Comparison of ENCODE assay signal across 31 mouse cellular contexts in genomic region chr6:140782524-140782923, GRCm38 (mm10). TPM values are rescaled to one million over a fixed set of nuclear protein-coding genes. Genes with fewer than 3 reads are reported as not detected.
DNase-seq lines count a peak whose midpoint lies in the region; ATAC-seq and TF ChIP-seq lines count a peak whose summit lies in the region.
"Had no signal": no experiment of that assay in that cellular context is flagged by ENCODE, and none has a peak within 500 bp of the region (broad histone marks: within the 10 kb centered on the region; RNA-seq: fewer than 3 reads in every experiment).

No protein-coding gene starts in this region.

- H3K27me3 ChIP-seq in embryonic facial prominence, embryonic 11.5 days (ENCODE audit: control insufficient read depth, insufficient read depth, low read length), result no peaks in the 10 kb centered on the region
- H3K27me3 ChIP-seq in embryonic facial prominence, embryonic 10.5 days (replicated peaks; ENCODE audit: low read depth, poor library complexity, severe bottlenecking), result no peaks in the 10 kb centered on the region
- H3K27me3 ChIP-seq in kidney, embryonic 15.5 days, result no peaks in the 10 kb centered on the region
- H3K27me3 ChIP-seq in stomach, embryonic 14.5 days (ENCODE audit: control insufficient read depth, insufficient read depth, low read length), result no peaks in the 10 kb centered on the region
- H3K27me3 ChIP-seq in stomach, postnatal 0 days (ENCODE audit: control insufficient read depth, insufficient read depth, low read length), result no peaks in the 10 kb centered on the region
- H3K27me3 ChIP-seq: heart, embryonic 15.5 days; intestine, embryonic 15.5 days had no signal

- TF ChIP-seq EP300 in stomach, postnatal 0 days (optimal IDR thresholded peaks at IDR 0.05), result no peak

- 92% methylated on average over 6 of the region's 6 CpGs for WGBS in embryonic facial prominence, embryonic 11.5 days
- 89% methylated on average over 6 of the region's 6 CpGs for WGBS in embryonic facial prominence, embryonic 10.5 days
- WGBS in kidney, embryonic 15.5 days, result 96% methylated on average over 6 of the region's 6 CpGs
- WGBS in stomach, embryonic 14.5 days, result 94% methylated on average over 6 of the region's 6 CpGs
- 94% methylated on average over 6 of the region's 6 CpGs for WGBS in stomach, postnatal 0 days

- peak; percentile 14; the same call in 1 of the 2 replicates for ATAC-seq in embryonic facial prominence, embryonic 11.5 days (replicated peaks; ENCODE audit: insufficient number of reproducible peaks, low FRiP score, low TSS enrichment, low read depth)
- ATAC-seq in kidney, embryonic 15.5 days (replicated peaks; ENCODE audit: low FRiP score), result 0 out of 2 replicates have a peak, but pooled peaks have one; percentile 12
- ATAC-seq in stomach, embryonic 14.5 days (ENCODE audit: insufficient number of reproducible peaks, insufficient read depth, low FRiP score, low read depth), result 0 out of 2 replicates have a peak, but pooled peaks have one; percentile 53
- no peak for ATAC-seq in stomach, postnatal 0 days (ENCODE audit: low FRiP score, low TSS enrichment)
- ATAC-seq: forebrain, embryonic 16.5 days; intestine, embryonic 15.5 days had no signal

- TF ChIP-seq CTCF in stomach, postnatal 0 days (IDR thresholded peaks at IDR 0.05; ENCODE audit: low read depth), result no peak

- no peaks in the 10 kb centered on the region for H3K36me3 ChIP-seq in embryonic facial prominence, embryonic 11.5 days (replicated peaks; ENCODE audit: control insufficient read depth, insufficient read depth, low read depth, low read length)
- H3K36me3 ChIP-seq in embryonic facial prominence, embryonic 10.5 days (replicated peaks), result no peaks in the 10 kb centered on the region
- H3K36me3 ChIP-seq in kidney, embryonic 15.5 days, result no peaks in the 10 kb centered on the region
- H3K36me3 ChIP-seq in stomach, embryonic 14.5 days (ENCODE audit: control insufficient read depth, insufficient read depth, low read length), result no peaks in the 10 kb centered on the region
- no peaks in the 10 kb centered on the region for H3K36me3 ChIP-seq in stomach, postnatal 0 days (ENCODE audit: control insufficient read depth, insufficient read depth, low read length)
- H3K36me3 ChIP-seq: forebrain, embryonic 10.5 days; heart, embryonic 15.5 days; intestine, embryonic 15.5 days had no signal

- H3K9ac ChIP-seq in embryonic facial prominence, embryonic 11.5 days (replicated peaks; ENCODE audit: low read length), result no peak overlapping the region
- no peak overlapping the region for H3K9ac ChIP-seq in kidney, embryonic 15.5 days
- no peak overlapping the region for H3K9ac ChIP-seq in stomach, embryonic 14.5 days (replicated peaks; ENCODE audit: low read depth, low read length)
- H3K9ac ChIP-seq in stomach, postnatal 0 days (ENCODE audit: low read length), result no peak overlapping the region
- H3K9ac ChIP-seq: heart, embryonic 15.5 days; intestine, embryonic 15.5 days had no signal

- DNase-seq in embryonic facial prominence, embryonic 11.5 days (ENCODE audit: low spot score), result no peak
- DNase-seq in embryonic facial prominence, embryonic 10.5 days (ENCODE audit: low spot score), result no peak
- DNase-seq in kidney, postnatal 25 days, result no peak
- no peak for DNase-seq in stomach, postnatal 0 days (ENCODE audit: low spot score)
- no peak for DNase-seq in adrenal gland, postnatal 25 days
- no peak for DNase-seq in cerebellum, adult 9-10 months
- DNase-seq: adrenal gland, postnatal 10 days; cerebellum, adult 2 months; cerebellum, postnatal 36 days; embryo, embryonic 11 days; gastrocnemius, postnatal 25 days; heart, adult 2 months; heart, postnatal 4 days; kidney, adult 8-10 months; kidney, postnatal 14 days; layer of hippocampus, postnatal 36 days; right cerebral cortex, postnatal 14 days had no signal

- no peaks in the 10 kb centered on the region for H3K4me1 ChIP-seq in embryonic facial prominence, embryonic 11.5 days (ENCODE audit: control insufficient read depth, insufficient read depth, low read length)
- H3K4me1 ChIP-seq in embryonic facial prominence, embryonic 10.5 days, result peaks cover 7% of the 10 kb centered on the region
- peaks cover 9% of the 10 kb centered on the region for H3K4me1 ChIP-seq in kidney, embryonic 15.5 days
- H3K4me1 ChIP-seq in stomach, embryonic 14.5 days (ENCODE audit: control insufficient read depth, insufficient read depth, low read length), result no peaks in the 10 kb centered on the region
- H3K4me1 ChIP-seq in stomach, postnatal 0 days (replicated peaks; ENCODE audit: control insufficient read depth, insufficient read depth), result no peaks in the 10 kb centered on the region
- H3K4me1 ChIP-seq: forebrain, embryonic 10.5 days; heart, embryonic 15.5 days; intestine, embryonic 15.5 days had no signal

- no peak overlapping the region for H3K4me2 ChIP-seq in embryonic facial prominence, embryonic 11.5 days (ENCODE audit: low read depth, low read length)
- no peak overlapping the region for H3K4me2 ChIP-seq in kidney, embryonic 15.5 days
- no peak overlapping the region for H3K4me2 ChIP-seq in stomach, embryonic 14.5 days (replicated peaks; ENCODE audit: low read depth, low read length)
- H3K4me2 ChIP-seq in stomach, postnatal 0 days (replicated peaks; ENCODE audit: low read depth), result no peak overlapping the region
- H3K4me2 ChIP-seq: heart, embryonic 15.5 days; intestine, embryonic 15.5 days had no signal

- H3K4me3 ChIP-seq in embryonic facial prominence, embryonic 11.5 days (ENCODE audit: low read depth, low read length), result no peak overlapping the region
- no peak overlapping the region for H3K4me3 ChIP-seq in embryonic facial prominence, embryonic 10.5 days
- no peak overlapping the region for H3K4me3 ChIP-seq in kidney, embryonic 15.5 days (replicated peaks)
- no peak overlapping the region for H3K4me3 ChIP-seq in stomach, embryonic 14.5 days (ENCODE audit: low read depth, low read length)
- H3K4me3 ChIP-seq in stomach, postnatal 0 days (ENCODE audit: low read depth, low read length), result no peak overlapping the region
- H3K4me3 ChIP-seq: forebrain, embryonic 10.5 days; heart, adult 2 months; heart, embryonic 15.5 days; intestine, embryonic 15.5 days; layer of hippocampus, adult 2 months had no signal

- no peaks in the 10 kb centered on the region for H3K9me3 ChIP-seq in embryonic facial prominence, embryonic 11.5 days (replicated peaks; ENCODE audit: control insufficient read depth, low read length)
- no peaks in the 10 kb centered on the region for H3K9me3 ChIP-seq in embryonic facial prominence, embryonic 10.5 days
- H3K9me3 ChIP-seq in kidney, embryonic 15.5 days (replicated peaks), result no peaks in the 10 kb centered on the region
- no peaks in the 10 kb centered on the region for H3K9me3 ChIP-seq in stomach, embryonic 14.5 days (ENCODE audit: control insufficient read depth, low read depth, low read length)
- H3K9me3 ChIP-seq in stomach, postnatal 0 days (ENCODE audit: control insufficient read depth, low read length), result no peaks in the 10 kb centered on the region
- H3K9me3 ChIP-seq: forebrain, embryonic 10.5 days; heart, embryonic 15.5 days; intestine, embryonic 15.5 days had no signal

- no peak overlapping the region for H3K27ac ChIP-seq in embryonic facial prominence, embryonic 11.5 days (replicated peaks; ENCODE audit: low read depth, low read length)
- H3K27ac ChIP-seq in embryonic facial prominence, embryonic 10.5 days (replicated peaks), result no peak overlapping the region
- H3K27ac ChIP-seq in kidney, embryonic 15.5 days, result no peak overlapping the region
- no peak overlapping the region for H3K27ac ChIP-seq in stomach, embryonic 14.5 days (ENCODE audit: low read length)
- H3K27ac ChIP-seq in stomach, postnatal 0 days (replicated peaks), result no peak overlapping the region
- H3K27ac ChIP-seq: forebrain, embryonic 10.5 days; heart, adult 2 months; heart, embryonic 15.5 days; intestine, embryonic 15.5 days; layer of hippocampus, adult 2 months had no signal

RNA-seq across cellular contexts. Expression of gene Gm11077, which starts 53.4 kb away (rescaled TPM):
- not detected in 2 replicates for polyA plus RNA-seq in embryonic facial prominence, embryonic 11.5 days (2014; fragmentation: Nextera tagmentation; extraction: Ambion mirVana)
- not detected in 2 replicates for polyA plus RNA-seq in embryonic facial prominence, embryonic 10.5 days (2016; fragmentation: Nextera tagmentation; extraction: Ambion mirVana)
- not detected in 2 replicates for polyA plus RNA-seq in kidney, embryonic 15.5 days (2015; fragmentation: Nextera tagmentation; extraction: Ambion mirVana)
- not detected in 2 replicates for polyA plus RNA-seq in stomach, embryonic 14.5 days (2014; fragmentation: Nextera tagmentation; extraction: Ambion mirVana)
- polyA plus RNA-seq in stomach, postnatal 0 days (2015; fragmentation: Nextera tagmentation; extraction: Ambion mirVana), result not detected in 2 replicates
- total RNA-seq in adrenal gland, postnatal 25 days (2021), result not detected in 2 replicates
- total RNA-seq: adrenal gland, postnatal 10 days; gastrocnemius, postnatal 25 days; heart, adult 2 months; heart, postnatal 4 days; layer of hippocampus, adult 2 months; layer of hippocampus, postnatal 36 days; left cerebral cortex, postnatal 14 days had no signal
- polyA plus RNA-seq: cerebellum, adult 2 months; forebrain, embryonic 10.5 days; forebrain, embryonic 16.5 days; heart, adult 2 months; heart, embryonic 15.5 days; intestine, embryonic 15.5 days; limb, embryonic 14.5 days; liver, embryonic 16.5 days; lung, embryonic 16.5 days; neural tube, embryonic 11.5 days; testis, adult 2 months; urinary bladder, adult 2 months had no signal
